Comparison of ENCODE assay signal across 8 mouse cellular contexts in the genomic region with DNA sequence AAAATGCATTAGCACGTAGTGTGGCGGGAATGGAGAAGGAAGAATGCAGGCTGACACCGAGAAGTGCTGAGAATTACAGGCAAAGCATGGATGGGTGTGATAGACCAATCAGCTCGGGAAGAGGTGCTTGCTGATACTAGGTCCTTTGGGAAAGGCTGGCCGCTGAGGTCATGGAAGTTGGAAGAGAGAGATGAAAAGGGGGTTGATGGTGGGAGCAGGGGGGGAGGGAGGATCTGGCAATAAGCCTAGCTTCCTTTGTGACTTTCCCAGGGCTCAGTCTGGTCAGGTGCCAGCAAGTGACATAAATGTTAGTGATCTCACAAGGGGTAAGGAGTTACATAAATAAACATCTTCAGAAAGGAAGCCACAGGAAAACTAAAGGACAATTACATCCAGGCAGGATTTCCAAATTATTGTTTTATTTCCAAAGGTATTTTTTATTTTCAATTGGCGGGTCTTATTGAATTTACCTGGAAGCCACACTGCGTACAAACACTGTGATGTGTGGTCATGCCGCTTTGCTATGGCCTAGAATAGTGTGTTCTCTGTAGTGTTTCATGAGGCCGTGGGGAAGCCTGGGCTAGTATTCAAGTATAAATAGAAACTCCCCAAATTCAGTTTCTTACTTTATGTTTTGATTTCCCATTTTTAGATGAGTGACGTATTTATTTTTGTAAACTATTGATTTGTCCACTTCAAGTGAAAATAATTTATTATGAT. TPM values are rescaled to one million over a fixed set of nuclear protein-coding genes. Genes with fewer than 3 reads are reported as not detected.
DNase-seq lines count a peak whose midpoint lies in the region; ATAC-seq and TF ChIP-seq lines count a peak whose summit lies in the region.
"Had no signal": no experiment of that assay in that cellular context is flagged by ENCODE, and none has a peak within 500 bp of the region (broad histone marks: within the 10 kb centered on the region; RNA-seq: fewer than 3 reads in every experiment).

No protein-coding gene starts in this region.

- no peaks in the 10 kb centered on the region for H3K36me3 ChIP-seq in stomach, embryonic 14.5 days (ENCODE audit: control insufficient read depth, insufficient read depth, low read length)
- no peaks in the 10 kb centered on the region for H3K36me3 ChIP-seq in stomach, postnatal 0 days (ENCODE audit: control insufficient read depth, insufficient read depth, low read length)
- peaks cover 14% of the 10 kb centered on the region for H3K36me3 ChIP-seq in heart, embryonic 12.5 days

- no peaks in the 10 kb centered on the region for H3K27me3 ChIP-seq in stomach, embryonic 14.5 days (ENCODE audit: control insufficient read depth, insufficient read depth, low read length)
- H3K27me3 ChIP-seq in stomach, postnatal 0 days (ENCODE audit: control insufficient read depth, insufficient read depth, low read length), result no peaks in the 10 kb centered on the region
- H3K27me3 ChIP-seq in heart, embryonic 12.5 days (replicated peaks), result no peaks in the 10 kb centered on the region

- 61% methylated on average over 10 of the region's 10 CpGs for WGBS in stomach, embryonic 14.5 days
- WGBS in stomach, postnatal 0 days, result 55% methylated on average over 10 of the region's 10 CpGs
- WGBS in heart, embryonic 12.5 days, result 38% methylated on average over 10 of the region's 10 CpGs
- 37% methylated on average over 10 of the region's 10 CpGs for WGBS in lung, adult 2 months

- no peak overlapping the region for H3K4me2 ChIP-seq in stomach, embryonic 14.5 days (replicated peaks; ENCODE audit: low read depth, low read length)
- H3K4me2 ChIP-seq in stomach, postnatal 0 days (replicated peaks; ENCODE audit: low read depth), result no peak overlapping the region
- H3K4me2 ChIP-seq in heart, embryonic 12.5 days, result peak overlapping the region; percentile 11

- TF ChIP-seq POLR2A in lung, adult 2 months (IDR thresholded peaks at IDR 0.05; ENCODE audit: borderline replicate concordance, extremely low read depth, low read depth, low read length), result no peak

- no peak overlapping the region for H3K4me3 ChIP-seq in stomach, embryonic 14.5 days (ENCODE audit: low read depth, low read length)
- no peak overlapping the region for H3K4me3 ChIP-seq in stomach, postnatal 0 days (ENCODE audit: low read depth, low read length)
- H3K4me3 ChIP-seq in heart, embryonic 12.5 days, result no peak overlapping the region
- no peak overlapping the region for H3K4me3 ChIP-seq in lung, adult 2 months (replicated peaks; ENCODE audit: extremely low read depth, low read depth, low read length)

- H3K27ac ChIP-seq in stomach, embryonic 14.5 days (ENCODE audit: low read length), result no peak overlapping the region
- H3K27ac ChIP-seq in stomach, postnatal 0 days (replicated peaks), result no peak overlapping the region
- peak overlapping the region; percentile 77 for H3K27ac ChIP-seq in heart, embryonic 12.5 days (ENCODE audit: poor library complexity, severe bottlenecking)
- H3K27ac ChIP-seq: macrophage had no signal

- no peaks in the 10 kb centered on the region for H3K9me3 ChIP-seq in stomach, embryonic 14.5 days (ENCODE audit: control insufficient read depth, low read depth, low read length)
- H3K9me3 ChIP-seq in stomach, postnatal 0 days (ENCODE audit: control insufficient read depth, low read length), result no peaks in the 10 kb centered on the region
- H3K9me3 ChIP-seq in heart, embryonic 12.5 days (replicated peaks), result no peaks in the 10 kb centered on the region

- DNase-seq in stomach, postnatal 0 days (ENCODE audit: low spot score), result no peak
- DNase-seq in lung, adult 2 months, result peak; percentile 10
- no peak for DNase-seq in thymus, postnatal 0 days (ENCODE audit: low spot score)
- DNase-seq in natural killer cell, adult 2 months (ENCODE audit: low spot score in 2 of 2), result no peak

- H3K4me1 ChIP-seq in stomach, embryonic 14.5 days (ENCODE audit: control insufficient read depth, insufficient read depth, low read length), result peaks cover 6% of the 10 kb centered on the region; the same call in 1 of the 2 replicates
- H3K4me1 ChIP-seq in stomach, postnatal 0 days (replicated peaks; ENCODE audit: control insufficient read depth, insufficient read depth), result no peaks in the 10 kb centered on the region
- peaks cover 17% of the 10 kb centered on the region for H3K4me1 ChIP-seq in heart, embryonic 12.5 days (replicated peaks)
- peaks cover 4% of the 10 kb centered on the region for H3K4me1 ChIP-seq in lung, adult 2 months (ENCODE audit: control insufficient read depth, insufficient read depth, low read length)

- TF ChIP-seq CTCF in stomach, postnatal 0 days (IDR thresholded peaks at IDR 0.05; ENCODE audit: low read depth), result no peak
- no peak for TF ChIP-seq CTCF in lung, adult 2 months (IDR thresholded peaks at IDR 0.05; ENCODE audit: insufficient read depth, low read length)

- TF ChIP-seq EP300 in stomach, postnatal 0 days (optimal IDR thresholded peaks at IDR 0.05), result no peak

- H3K9ac ChIP-seq in stomach, embryonic 14.5 days (replicated peaks; ENCODE audit: low read depth, low read length), result no peak overlapping the region
- H3K9ac ChIP-seq in stomach, postnatal 0 days (ENCODE audit: low read length), result no peak overlapping the region
- H3K9ac ChIP-seq in heart, embryonic 12.5 days, result no peak overlapping the region

- peak; percentile 37; the same call in 1 of the 2 replicates for ATAC-seq in stomach, embryonic 14.5 days (ENCODE audit: insufficient number of reproducible peaks, insufficient read depth, low FRiP score, low read depth)
- no peak for ATAC-seq in stomach, postnatal 0 days (ENCODE audit: low FRiP score, low TSS enrichment)
- peak; percentile 89 for ATAC-seq in heart, embryonic 12.5 days (ENCODE audit: insufficient number of reproducible peaks, low FRiP score)
- no peak for ATAC-seq in erythroblast, adult 5-6 weeks (replicated peaks; ENCODE audit: low FRiP score, poor library complexity, severe bottlenecking)

RNA-seq across cellular contexts. Expression of a gene that starts 38.7 kb away (rescaled TPM):
- polyA plus RNA-seq in stomach, embryonic 14.5 days (2014; fragmentation: Nextera tagmentation; extraction: Ambion mirVana), result not detected in 2 replicates
- polyA plus RNA-seq in stomach, postnatal 0 days (2015; fragmentation: Nextera tagmentation; extraction: Ambion mirVana), result 0.08 and 0.15 TPM in 2 replicates
- 0.10 and 0.13 TPM in 2 replicates for polyA plus RNA-seq in heart, embryonic 12.5 days (2016; fragmentation: Nextera tagmentation; extraction: Ambion mirVana)
- polyA plus RNA-seq in lung, adult 2 months (2012; rRNA removed), result 0.13 TPM in 1 of 2 replicates, not detected in the other
- polyA plus RNA-seq in thymus, postnatal 0 days (2015; fragmentation: Nextera tagmentation; extraction: Ambion mirVana), result 0.04 TPM in 1 of 2 replicates, not detected in the other
- total RNA-seq in erythroblast, adult 5-6 weeks (2015; ENCODE audit: low replicate concordance), result not detected in 2 replicates
- not detected in 2 replicates for total RNA-seq in erythroblast, adult 5-6 weeks (2017; ENCODE audit: low replicate concordance)
- polyA plus RNA-seq: macrophage had no signal

Comparison
In these comparisons a context has a peak if more than half of its experiments do, and no peak if none do; other contexts are left out.
1. ATAC-seq: peak in stomach, embryonic 14.5 days (single experiment) and heart, embryonic 12.5 days (single experiment); none in stomach, postnatal 0 days (single experiment) and erythroblast, adult 5-6 weeks (single experiment).